Mouse (Mus musculus): ENCODE data around the gene Bbs9.

Bbs9 gene

GRCm38 (mm10) chr9:22750779-22751545 lies 275.4 kb downstream of the Bbs9 start:
- no peak for DNase-seq (ENCODE audit: low read depth)

GRCm38 (mm10) chr9:22751546-22751929 lies 276.0 kb downstream of the Bbs9 start:
- DNase-seq (ENCODE audit: low read depth) = no peak

- no peak for DNase-seq (ENCODE audit: low read depth)
Observed at GRCm38 (mm10) chr9:22754081-22754672, 278.7 kb downstream of the Bbs9 start.

- DNase-seq (ENCODE audit: low read depth) = no peak
Observed at GRCm38 (mm10) chr9:22758487-22758886, 283.0 kb downstream of the Bbs9 start.

GRCm38 (mm10) chr9:22759241-22759640 lies 283.7 kb downstream of the Bbs9 start:
- DNase-seq (ENCODE audit: low read depth) = no peak

GRCm38 (mm10) chr9:22760376-22760775 lies 284.9 kb downstream of the Bbs9 start:
- DNase-seq (ENCODE audit: low read depth) = no peak

GRCm38 (mm10) chr9:22761487-22761886 lies 286.0 kb downstream of the Bbs9 start:
- no peak for DNase-seq (ENCODE audit: low read depth)

GRCm38 (mm10) chr9:22765618-22766220 lies 290.2 kb downstream of the Bbs9 start:
- no peak for DNase-seq (ENCODE audit: low read depth)

- DNase-seq (ENCODE audit: low read depth) = no peak
Observed at GRCm38 (mm10) chr9:22767154-22767553, 291.6 kb downstream of the Bbs9 start.

GRCm38 (mm10) chr9:22767860-22768259 lies 292.3 kb downstream of the Bbs9 start:
- no peak for DNase-seq (ENCODE audit: low read depth)

- DNase-seq (ENCODE audit: low read depth) = no peak
Observed at GRCm38 (mm10) chr9:22771785-22772184, 296.3 kb downstream of the Bbs9 start.

GRCm38 (mm10) chr9:22776246-22776961 lies 300.9 kb downstream of the Bbs9 start:
- no peak for DNase-seq (ENCODE audit: low read depth)

GRCm38 (mm10) chr9:22777425-22777824 lies 301.9 kb downstream of the Bbs9 start:
- no peak for DNase-seq (ENCODE audit: low read depth)

GRCm38 (mm10) chr9:22779631-22780030 lies 304.1 kb downstream of the Bbs9 start:
- DNase-seq (ENCODE audit: low read depth) = no peak

GRCm38 (mm10) chr9:22786006-22786405 lies 310.5 kb downstream of the Bbs9 start:
- no peak for DNase-seq (ENCODE audit: low read depth)

- no peak for DNase-seq (ENCODE audit: low read depth)
Observed at GRCm38 (mm10) chr9:22788423-22788822, 312.9 kb downstream of the Bbs9 start.

GRCm38 (mm10) chr9:22788850-22789249 lies 313.3 kb downstream of the Bbs9 start:
- DNase-seq (ENCODE audit: low read depth) = no peak

- DNase-seq (ENCODE audit: low read depth) = no peak
Observed at GRCm38 (mm10) chr9:22789380-22790168, 314.1 kb downstream of the Bbs9 start.

GRCm38 (mm10) chr9:22791208-22791607 lies 315.7 kb downstream of the Bbs9 start:
- no peak for DNase-seq (ENCODE audit: low read depth)

- DNase-seq (ENCODE audit: low read depth) = no peak
Observed at GRCm38 (mm10) chr9:22791750-22792149, 316.2 kb downstream of the Bbs9 start.

- DNase-seq (ENCODE audit: low read depth) = no peak
Observed at GRCm38 (mm10) chr9:22793698-22794097, 318.2 kb downstream of the Bbs9 start.

- no peak for DNase-seq (ENCODE audit: low read depth)
Observed at GRCm38 (mm10) chr9:22800675-22801074, 325.2 kb downstream of the Bbs9 start.
